In genomic region chr3:153673451-153673850, GRCm38 (mm10) we compare ENCODE assay signal across 26 mouse cellular contexts. TPM values are rescaled to one million over a fixed set of nuclear protein-coding genes. Genes with fewer than 3 reads are reported as not detected.
DNase-seq lines count a peak whose midpoint lies in the region; ATAC-seq and TF ChIP-seq lines count a peak whose summit lies in the region.
"Had no signal": no experiment of that assay in that cellular context is flagged by ENCODE, and none has a peak within 500 bp of the region (broad histone marks: within the 10 kb centered on the region; RNA-seq: fewer than 3 reads in every experiment).

No protein-coding gene starts in this region.

- no peak for TF ChIP-seq EP300 in liver, postnatal 0 days (IDR thresholded peaks at IDR 0.05; ENCODE audit: low read depth)

- H3K27me3 ChIP-seq in hindbrain, postnatal 0 days (ENCODE audit: insufficient read depth, low read length): no peaks in the 10 kb centered on the region
- no peaks in the 10 kb centered on the region for H3K27me3 ChIP-seq in hindbrain, embryonic 16.5 days (replicated peaks; ENCODE audit: control insufficient read depth, insufficient read depth, low read length)
- H3K27me3 ChIP-seq in liver, postnatal 0 days (ENCODE audit: insufficient read depth, low read length): no peaks in the 10 kb centered on the region
- H3K27me3 ChIP-seq in liver, embryonic 11.5 days (replicated peaks; ENCODE audit: control insufficient read depth, insufficient read depth, low read length): no peaks in the 10 kb centered on the region
- H3K27me3 ChIP-seq: CH12.LX; embryonic facial prominence, embryonic 13.5 days; forebrain, embryonic 13.5 days; intestine, embryonic 15.5 days had no signal

- 82% methylated on average over 12 of the region's 12 CpGs for WGBS in hindbrain, postnatal 0 days
- WGBS in hindbrain, embryonic 16.5 days: 90% methylated on average over 12 of the region's 12 CpGs
- 74% methylated on average over 12 of the region's 12 CpGs for WGBS in liver, postnatal 0 days (ENCODE audit: insufficient replicate concordance)
- 73% methylated on average over 12 of the region's 12 CpGs for WGBS in liver, embryonic 11.5 days

- H3K4me2 ChIP-seq in hindbrain, postnatal 0 days (ENCODE audit: low read depth, low read length): no peak overlapping the region
- no peak overlapping the region for H3K4me2 ChIP-seq in hindbrain, embryonic 16.5 days (ENCODE audit: low read length)
- H3K4me2 ChIP-seq in liver, postnatal 0 days (ENCODE audit: low read depth, low read length): no peak overlapping the region
- no peak overlapping the region for H3K4me2 ChIP-seq in liver, embryonic 11.5 days
- H3K4me2 ChIP-seq: embryonic facial prominence, embryonic 13.5 days; forebrain, embryonic 13.5 days; heart, embryonic 11.5 days; hindbrain, embryonic 13.5 days; intestine, embryonic 15.5 days had no signal

- H3K4me3 ChIP-seq in hindbrain, postnatal 0 days (ENCODE audit: low read length): no peak overlapping the region
- no peak overlapping the region for H3K4me3 ChIP-seq in hindbrain, embryonic 16.5 days (ENCODE audit: low read length)
- no peak overlapping the region for H3K4me3 ChIP-seq in liver, postnatal 0 days (ENCODE audit: low read depth, low read length)
- no peak overlapping the region for H3K4me3 ChIP-seq in liver, embryonic 11.5 days (ENCODE audit: low read depth, low read length)
- H3K4me3 ChIP-seq: embryonic facial prominence, embryonic 10.5 days; embryonic facial prominence, embryonic 13.5 days; erythroblast, embryonic 14.5 days; forebrain, embryonic 13.5 days; gastrocnemius, adult 2 months; hindbrain, embryonic 13.5 days; intestine, embryonic 15.5 days had no signal

- TF ChIP-seq CTCF in hindbrain, postnatal 0 days (IDR thresholded peaks at IDR 0.05; ENCODE audit: low read depth): 0 out of 2 replicates have a peak, but pooled peaks have one; percentile 3
- 0 out of 2 replicates have a peak, but pooled peaks have one; percentile 8 for TF ChIP-seq CTCF in liver, postnatal 0 days (IDR thresholded peaks at IDR 0.05; ENCODE audit: low read depth)

- H3K27ac ChIP-seq in hindbrain, postnatal 0 days: no peak overlapping the region
- no peak overlapping the region for H3K27ac ChIP-seq in hindbrain, embryonic 16.5 days (ENCODE audit: low read depth, low read length)
- no peak overlapping the region for H3K27ac ChIP-seq in liver, postnatal 0 days (ENCODE audit: low read depth)
- no peak overlapping the region for H3K27ac ChIP-seq in liver, embryonic 11.5 days (ENCODE audit: low read depth, low read length)
- H3K27ac ChIP-seq: embryonic facial prominence, embryonic 10.5 days; embryonic facial prominence, embryonic 13.5 days; forebrain, embryonic 13.5 days; gastrocnemius, adult 2 months; hindbrain, embryonic 13.5 days; intestine, embryonic 15.5 days had no signal

- H3K9ac ChIP-seq in hindbrain, postnatal 0 days (replicated peaks; ENCODE audit: low read length): no peak overlapping the region
- H3K9ac ChIP-seq in hindbrain, embryonic 16.5 days (ENCODE audit: low read depth, low read length): no peak overlapping the region
- no peak overlapping the region for H3K9ac ChIP-seq in liver, postnatal 0 days (replicated peaks)
- no peak overlapping the region for H3K9ac ChIP-seq in liver, embryonic 11.5 days (ENCODE audit: low read depth, low read length)
- H3K9ac ChIP-seq: embryonic facial prominence, embryonic 13.5 days; forebrain, embryonic 13.5 days; forebrain, postnatal 0 days; hindbrain, embryonic 13.5 days; intestine, embryonic 15.5 days had no signal

- H3K9me3 ChIP-seq in hindbrain, postnatal 0 days (ENCODE audit: low read length): no peaks in the 10 kb centered on the region
- H3K9me3 ChIP-seq in hindbrain, embryonic 16.5 days (ENCODE audit: control insufficient read depth, low read length): no peaks in the 10 kb centered on the region
- H3K9me3 ChIP-seq in liver, postnatal 0 days (ENCODE audit: low read length): no peaks in the 10 kb centered on the region
- H3K9me3 ChIP-seq in liver, embryonic 11.5 days (ENCODE audit: control insufficient read depth, low read length): no peaks in the 10 kb centered on the region
- H3K9me3 ChIP-seq: embryonic facial prominence, embryonic 10.5 days; embryonic facial prominence, embryonic 13.5 days; forebrain, embryonic 13.5 days; hindbrain, embryonic 13.5 days; intestine, embryonic 15.5 days had no signal

- no peaks in the 10 kb centered on the region for H3K36me3 ChIP-seq in hindbrain, postnatal 0 days (ENCODE audit: insufficient read depth, low read length)
- H3K36me3 ChIP-seq in hindbrain, embryonic 16.5 days (ENCODE audit: control insufficient read depth, insufficient read depth, low read length): no peaks in the 10 kb centered on the region
- no peaks in the 10 kb centered on the region for H3K36me3 ChIP-seq in liver, postnatal 0 days (replicated peaks; ENCODE audit: insufficient read depth, low read length)
- no peaks in the 10 kb centered on the region for H3K36me3 ChIP-seq in liver, embryonic 11.5 days (ENCODE audit: control insufficient read depth, insufficient read depth, low read length)
- H3K36me3 ChIP-seq: embryonic facial prominence, embryonic 13.5 days; hindbrain, embryonic 13.5 days; intestine, embryonic 15.5 days had no signal

- H3K4me1 ChIP-seq in hindbrain, postnatal 0 days (ENCODE audit: insufficient read depth, low read length): 0 out of 2 replicates have a peak, but pooled peaks cover 3% of the 10 kb centered on the region
- peaks cover 4% of the 10 kb centered on the region; the same call in 1 of the 2 replicates for H3K4me1 ChIP-seq in hindbrain, embryonic 16.5 days (ENCODE audit: control insufficient read depth, insufficient read depth, low read depth, low read length)
- peaks cover 7% of the 10 kb centered on the region; the same call in 1 of the 2 replicates for H3K4me1 ChIP-seq in liver, postnatal 0 days (ENCODE audit: insufficient read depth)
- peaks cover 52% of the 10 kb centered on the region for H3K4me1 ChIP-seq in liver, embryonic 11.5 days (replicated peaks; ENCODE audit: control insufficient read depth, insufficient read depth, low read length)

- ATAC-seq in hindbrain, postnatal 0 days: no peak
- ATAC-seq in hindbrain, embryonic 16.5 days: no peak
- ATAC-seq in liver, postnatal 0 days: no peak
- ATAC-seq in liver, embryonic 11.5 days (replicated peaks; ENCODE audit: low FRiP score): no peak
- ATAC-seq in megakaryocyte-erythroid progenitor cell, adult 5-6 weeks (replicated peaks; ENCODE audit: low FRiP score, low TSS enrichment, poor library complexity, severe bottlenecking): 0 out of 2 replicates have a peak, but pooled peaks have one; percentile 36
- ATAC-seq: forebrain, embryonic 13.5 days; forebrain, postnatal 0 days; intestine, embryonic 15.5 days had no signal

- no peak for DNase-seq in hindbrain, postnatal 0 days (ENCODE audit: low spot score)
- DNase-seq in liver, postnatal 0 days: no peak
- no peak for DNase-seq in liver, embryonic 11.5 days (ENCODE audit: low spot score)
- DNase-seq in R1 (ENCODE audit: low read depth, low spot score): peak; percentile 72
- DNase-seq in neural tube, embryonic 10.5 days (ENCODE audit: extremely low spot score, low spot score): no peak
- DNase-seq in cerebellum, adult 9-10 months: no peak
- DNase-seq: adrenal gland, postnatal 10 days; adrenal gland, postnatal 36 days; B cell, adult 2 months; cerebellum, adult 18-20 months; cerebellum, adult 9-11 months; cerebellum, postnatal 25 days; forebrain, postnatal 0 days; gastrocnemius, adult 2 months; gastrocnemius, postnatal 14 days; heart, adult 11 months had no signal

RNA-seq across cellular contexts. Expression of gene St6galnac3, which starts 51.5 kb away (rescaled TPM):
- total RNA-seq in hindbrain, postnatal 0 days (2014; rRNA removed): 5.0 and 9.9 TPM in 2 replicates
- polyA plus RNA-seq in hindbrain, postnatal 0 days (2015; fragmentation: Nextera tagmentation; extraction: Ambion mirVana): 7.3 and 9.0 TPM in 2 replicates
- polyA plus RNA-seq in hindbrain, embryonic 16.5 days (2015; fragmentation: Nextera tagmentation; extraction: Ambion mirVana): 20.7 and 23.2 TPM in 2 replicates
- polyA plus RNA-seq in liver, postnatal 0 days (2015; fragmentation: Nextera tagmentation; extraction: Ambion mirVana): 4.5 and 5.0 TPM in 2 replicates
- polyA plus RNA-seq in liver, embryonic 11.5 days (2014; fragmentation: Nextera tagmentation; extraction: Ambion mirVana): 21.8 and 27.2 TPM in 2 replicates
- total RNA-seq in megakaryocyte-erythroid progenitor cell, adult 5-6 weeks (2014; fragmentation: Nextera tagmentation): 19.6 and 26.5 TPM in 2 replicates
- total RNA-seq in megakaryocyte-erythroid progenitor cell, adult 5-6 weeks (2017): 4.0 and 17.2 TPM in 2 replicates
